Mouse (Mus musculus): Measurements from ENCODE around the gene Rgs10. TPM values are rescaled to one million over a fixed set of nuclear protein-coding genes. Genes with fewer than 3 reads are reported as not detected.
A peak's percentile ranks its signal among the peaks of the same experiment; 100 is the strongest.

Gene Rgs10
- total and polyA plus RNA-seq, 2 experiments from 2014 or later, result 0.69 to 7.8 TPM

GRCm38 (mm10) chr7:128356868-128357755 lies 61.4 kb downstream of the Rgs10 start:
- Histone ChIP-seq H3K27ac (ENCODE audit: low read depth) (no peak overlapping the region), H3K4me3 (ENCODE audit: low read depth, low read length) (no peak overlapping the region), H3K27me3 (ENCODE audit: control insufficient read depth, insufficient read depth, low read length) (no peaks in the 10 kb centered on the region), H3K36me3 (replicated peaks; ENCODE audit: control insufficient read depth, insufficient read depth, low read length) (no peaks in the 10 kb centered on the region), H3K9ac (replicated peaks; ENCODE audit: low read depth, low read length) (no peak overlapping the region), H3K4me2 (ENCODE audit: low read depth, low read length) (no peak overlapping the region), H3K9me3 (replicated peaks; ENCODE audit: control insufficient read depth, low read length) (no peaks in the 10 kb centered on the region), H3K4me1 (ENCODE audit: control insufficient read depth, insufficient read depth) (no peaks in the 10 kb centered on the region)
- peak; percentile 25 for DNase-seq (ENCODE audit: low spot score)
- 59% methylated on average over 9 of the region's 9 CpGs for WGBS
- peak; percentile 27; the same call in 1 of the 2 replicates for ATAC-seq (ENCODE audit: insufficient read depth, low read depth)
- TF ChIP-seq CTCF (IDR thresholded peaks at IDR 0.05; ENCODE audit: low read depth) (peak; percentile 50), EP300 (IDR thresholded peaks at IDR 0.05; ENCODE audit: low read depth) (no peak)

GRCm38 (mm10) chr7:128355463-128355862 lies 63.1 kb downstream of the Rgs10 start:
- no peak overlapping the region for H3K4me3 ChIP-seq (ENCODE audit: low read depth, low read length)
- TF ChIP-seq EP300 (IDR thresholded peaks at IDR 0.05; ENCODE audit: low read depth) (no peak), CTCF (IDR thresholded peaks at IDR 0.05; ENCODE audit: low read depth) (no peak)
- no peak overlapping the region for H3K27ac ChIP-seq (ENCODE audit: low read depth)
- H3K36me3 ChIP-seq (replicated peaks; ENCODE audit: control insufficient read depth, insufficient read depth, low read length), result no peaks in the 10 kb centered on the region
- no peaks in the 10 kb centered on the region for H3K9me3 ChIP-seq (replicated peaks; ENCODE audit: control insufficient read depth, low read length)
- H3K4me2 ChIP-seq (ENCODE audit: low read depth, low read length), result no peak overlapping the region
- no peak for ATAC-seq (ENCODE audit: insufficient read depth, low read depth)
- DNase-seq (ENCODE audit: low spot score), result no peak
- H3K27me3 ChIP-seq (ENCODE audit: control insufficient read depth, insufficient read depth, low read length), result no peaks in the 10 kb centered on the region
- no peaks in the 10 kb centered on the region for H3K4me1 ChIP-seq (ENCODE audit: control insufficient read depth, insufficient read depth)
- 77% methylated on average over 5 of the region's 5 CpGs for WGBS
- no peak overlapping the region for H3K9ac ChIP-seq (replicated peaks; ENCODE audit: low read depth, low read length)

GRCm38 (mm10) chr7:128352721-128353120 lies 65.8 kb downstream of the Rgs10 start:
- no peak for DNase-seq (ENCODE audit: low spot score)
- H3K9ac ChIP-seq (replicated peaks; ENCODE audit: low read depth, low read length), result no peak overlapping the region
- no peak overlapping the region for H3K27ac ChIP-seq (ENCODE audit: low read depth)
- TF ChIP-seq CTCF (IDR thresholded peaks at IDR 0.05; ENCODE audit: low read depth), result no peak
- no peak for TF ChIP-seq EP300 (IDR thresholded peaks at IDR 0.05; ENCODE audit: low read depth)
- 68% methylated on average over 3 of the region's 3 CpGs for WGBS
- no peaks in the 10 kb centered on the region for H3K4me1 ChIP-seq (ENCODE audit: control insufficient read depth, insufficient read depth)
- no peaks in the 10 kb centered on the region for H3K9me3 ChIP-seq (replicated peaks; ENCODE audit: control insufficient read depth, low read length)
- no peaks in the 10 kb centered on the region for H3K27me3 ChIP-seq (ENCODE audit: control insufficient read depth, insufficient read depth, low read length)
- H3K36me3 ChIP-seq (replicated peaks; ENCODE audit: control insufficient read depth, insufficient read depth, low read length), result no peaks in the 10 kb centered on the region
- no peak overlapping the region for H3K4me3 ChIP-seq (ENCODE audit: low read depth, low read length)
- H3K4me2 ChIP-seq (ENCODE audit: low read depth, low read length), result no peak overlapping the region
- no peak for ATAC-seq (ENCODE audit: insufficient read depth, low read depth)

- H3K9me3 ChIP-seq (replicated peaks; ENCODE audit: control insufficient read depth, low read length), result no peaks in the 10 kb centered on the region
- 87% methylated on average over 3 of the region's 5 CpGs for WGBS
These were observed 67.4 kb downstream of the Rgs10 start for GRCm38 (mm10) chr7:128351176-128351575.

GRCm38 (mm10) chr7:128350316-128350715 lies 68.2 kb downstream of the Rgs10 start:
- DNase-seq (ENCODE audit: low spot score) (no peak), ATAC-seq (ENCODE audit: insufficient read depth, low read depth) (no peak)
- no peaks in the 10 kb centered on the region for H3K4me1 ChIP-seq (ENCODE audit: control insufficient read depth, insufficient read depth)
- H3K36me3 ChIP-seq (replicated peaks; ENCODE audit: control insufficient read depth, insufficient read depth, low read length), result no peaks in the 10 kb centered on the region
- H3K4me3 ChIP-seq (ENCODE audit: low read depth, low read length), result no peak overlapping the region
- TF ChIP-seq EP300 (IDR thresholded peaks at IDR 0.05; ENCODE audit: low read depth), result no peak
- TF ChIP-seq CTCF (IDR thresholded peaks at IDR 0.05; ENCODE audit: low read depth), result no peak
- H3K27ac ChIP-seq (ENCODE audit: low read depth), result no peak overlapping the region
- H3K9ac ChIP-seq (replicated peaks; ENCODE audit: low read depth, low read length), result no peak overlapping the region
- H3K27me3 ChIP-seq (ENCODE audit: control insufficient read depth, insufficient read depth, low read length), result no peaks in the 10 kb centered on the region
- no peaks in the 10 kb centered on the region for H3K9me3 ChIP-seq (replicated peaks; ENCODE audit: control insufficient read depth, low read length)
- 67% methylated on average over 7 of the region's 7 CpGs for WGBS
- H3K4me2 ChIP-seq (ENCODE audit: low read depth, low read length), result no peak overlapping the region

More at GRCm38 (mm10) chr7:128351176-128351575, 67.4 kb downstream of the Rgs10 start:
- no peak overlapping the region for H3K4me3 ChIP-seq (ENCODE audit: low read depth, low read length)
- no peak for DNase-seq (ENCODE audit: low spot score)
- TF ChIP-seq EP300 (IDR thresholded peaks at IDR 0.05; ENCODE audit: low read depth) (no peak), CTCF (IDR thresholded peaks at IDR 0.05; ENCODE audit: low read depth) (no peak)
- H3K9ac ChIP-seq (replicated peaks; ENCODE audit: low read depth, low read length), result no peak overlapping the region
- no peaks in the 10 kb centered on the region for H3K27me3 ChIP-seq (ENCODE audit: control insufficient read depth, insufficient read depth, low read length)
- H3K36me3 ChIP-seq (replicated peaks; ENCODE audit: control insufficient read depth, insufficient read depth, low read length), result no peaks in the 10 kb centered on the region
- ATAC-seq (ENCODE audit: insufficient read depth, low read depth), result no peak
- H3K27ac ChIP-seq (ENCODE audit: low read depth), result no peak overlapping the region
- no peaks in the 10 kb centered on the region for H3K4me1 ChIP-seq (ENCODE audit: control insufficient read depth, insufficient read depth)
- H3K4me2 ChIP-seq (ENCODE audit: low read depth, low read length), result no peak overlapping the region

Measured in heart, postnatal 0 days (tissue).